Mouse (Mus musculus) adrenal gland, adult 2 months (tissue): ENCODE measurements at regions not wholly inside any gene's neighbourhood (a gene's known extent, or its start where the extent isn't known, plus 50 kb on each side); places are given as distances from the start of the nearest gene placed in this dataset.

Experiments used
- DNase-seq: peaks from one replicate; pipeline ENCODE4 v3.0.0; 2021

DNA sequence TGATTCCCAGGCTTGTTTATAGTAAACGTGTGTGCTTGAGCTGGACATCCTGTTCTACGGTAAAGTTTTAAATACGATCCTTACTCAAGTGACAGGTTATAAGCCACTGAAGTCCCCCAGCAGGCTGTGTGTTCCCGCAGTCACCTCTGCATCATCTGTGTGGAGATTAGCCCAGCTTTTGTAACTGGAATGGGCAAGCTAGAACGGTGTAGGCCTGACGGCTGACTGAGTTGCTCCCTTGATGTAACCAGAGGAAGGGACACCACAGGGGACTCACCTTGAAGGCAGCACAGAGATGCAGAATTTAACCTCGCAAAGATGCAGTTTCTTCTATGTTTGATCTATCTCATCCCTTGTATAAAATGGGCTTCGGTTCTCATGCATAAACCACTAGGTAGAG is 418.4 kb upstream of the Pou3f3 start:
- DNase-seq = no peak

DNA sequence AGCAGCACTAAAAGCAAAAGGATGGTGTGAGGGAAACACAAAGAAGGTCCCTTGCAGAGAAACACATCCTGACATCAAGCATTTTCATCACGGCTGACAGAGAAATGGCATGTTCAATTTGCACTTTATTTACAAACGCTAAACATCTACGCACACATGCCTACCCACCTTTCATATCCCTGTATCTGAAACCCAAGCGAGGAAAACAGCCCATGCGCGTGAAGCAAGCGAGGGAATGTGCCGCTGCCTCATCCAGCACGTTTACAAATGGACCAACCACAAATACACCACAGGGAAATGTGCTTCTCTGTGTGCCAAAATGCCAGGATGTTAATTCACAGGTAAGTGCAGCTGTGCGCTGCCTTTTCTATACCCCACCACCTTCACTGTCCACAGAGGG is 399.7 kb upstream of the Pou3f3 start:
- no peak for DNase-seq

DNA sequence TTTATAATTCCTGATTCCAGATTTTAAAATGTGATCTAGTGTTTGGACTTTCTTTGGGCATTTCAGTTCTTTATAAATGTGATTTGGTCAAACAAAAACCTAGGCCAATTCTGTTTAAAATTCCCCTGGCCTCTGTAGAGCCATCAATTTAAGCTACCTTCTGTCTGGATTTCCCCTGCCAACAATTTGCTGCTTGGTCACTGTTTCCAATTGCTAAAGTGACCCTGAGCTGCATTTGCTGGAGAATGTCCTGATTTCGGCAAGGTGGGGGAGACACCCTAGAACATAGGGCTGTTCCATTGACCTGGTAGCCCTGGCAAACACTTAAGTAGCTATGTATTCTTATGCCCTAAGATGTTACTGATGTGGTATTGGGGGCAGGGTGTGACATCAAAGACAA is 386.3 kb upstream of the Pou3f3 start:
- peak; percentile 6 for DNase-seq

DNA sequence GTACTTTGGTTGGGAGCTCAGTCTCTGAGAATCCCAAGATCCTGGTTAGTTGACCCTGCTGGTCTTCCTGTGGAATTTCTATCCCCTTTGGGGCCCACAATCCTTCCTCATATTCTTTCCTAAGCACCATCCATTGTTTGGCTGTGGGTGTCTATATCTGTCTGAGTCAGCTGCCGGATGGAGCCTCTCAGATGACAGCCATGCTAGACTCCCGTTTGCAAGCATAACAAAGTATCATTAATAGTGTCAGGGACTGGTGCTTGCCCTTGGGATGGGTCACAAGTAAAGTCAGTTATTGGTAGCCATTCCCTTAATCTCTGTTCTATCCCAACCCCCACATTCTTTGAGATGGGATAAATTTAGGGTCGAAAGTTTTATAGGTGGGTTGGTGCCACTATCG is 382.1 kb upstream of the Pou3f3 start:
- no peak for DNase-seq

DNA sequence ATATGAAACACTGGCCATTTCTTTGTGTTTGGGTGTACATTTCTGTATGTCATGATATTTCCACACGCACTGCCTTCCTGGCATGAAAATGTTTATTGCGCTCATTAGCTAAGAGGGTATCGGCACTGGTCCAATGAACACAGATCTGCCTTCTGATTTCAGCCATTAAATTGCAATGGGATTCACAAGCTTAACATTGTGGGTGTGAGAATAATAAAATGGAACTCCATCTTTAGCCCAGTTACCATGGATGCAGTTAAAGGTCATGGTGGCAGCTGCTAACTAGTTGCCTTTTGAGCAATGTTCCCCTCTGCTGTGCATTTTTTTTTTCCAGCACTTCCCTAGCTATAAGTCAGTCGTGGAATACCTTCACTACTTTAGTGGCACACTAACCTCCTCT is 343.7 kb upstream of the Pou3f3 start:
- DNase-seq = no peak

DNA sequence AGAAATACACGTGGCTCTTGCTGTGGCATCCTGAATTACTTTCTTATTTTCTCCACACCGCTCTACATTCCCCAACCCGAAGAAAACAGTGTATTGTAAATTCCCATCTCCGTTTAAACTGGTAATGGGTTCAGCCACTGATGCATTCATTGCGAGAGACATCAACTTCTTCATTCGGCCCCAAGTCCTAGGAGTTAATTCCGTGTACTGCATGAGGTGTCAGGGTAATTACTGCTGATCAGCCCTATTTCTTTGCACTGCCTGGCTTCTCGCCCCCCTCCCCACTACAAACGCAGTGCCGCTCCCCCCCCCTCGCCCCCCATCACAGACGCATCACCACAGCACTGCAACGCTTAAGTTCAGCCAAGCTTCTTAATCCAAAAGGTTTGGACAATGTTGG is 343.2 kb upstream of the Pou3f3 start:
- DNase-seq = no peak

DNA sequence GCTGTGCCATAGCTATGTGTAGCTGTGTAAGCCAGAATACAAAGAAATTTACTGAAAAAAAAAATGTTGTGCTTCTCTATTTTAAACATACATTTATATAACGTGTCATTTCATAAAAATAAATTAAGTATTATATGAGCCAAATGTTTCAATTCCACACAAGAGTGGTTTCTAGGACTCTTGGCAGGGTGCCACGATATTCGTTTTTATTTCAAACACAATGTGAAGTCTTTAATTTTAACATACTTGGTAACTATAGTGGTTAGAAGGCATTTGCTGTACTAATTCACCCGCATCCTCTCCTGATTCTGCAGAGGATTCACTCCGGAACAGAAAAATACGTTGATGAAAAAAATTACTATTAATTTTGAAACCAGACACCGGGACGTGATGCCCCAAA is 342.5 kb upstream of the Pou3f3 start:
- DNase-seq = no peak

DNA sequence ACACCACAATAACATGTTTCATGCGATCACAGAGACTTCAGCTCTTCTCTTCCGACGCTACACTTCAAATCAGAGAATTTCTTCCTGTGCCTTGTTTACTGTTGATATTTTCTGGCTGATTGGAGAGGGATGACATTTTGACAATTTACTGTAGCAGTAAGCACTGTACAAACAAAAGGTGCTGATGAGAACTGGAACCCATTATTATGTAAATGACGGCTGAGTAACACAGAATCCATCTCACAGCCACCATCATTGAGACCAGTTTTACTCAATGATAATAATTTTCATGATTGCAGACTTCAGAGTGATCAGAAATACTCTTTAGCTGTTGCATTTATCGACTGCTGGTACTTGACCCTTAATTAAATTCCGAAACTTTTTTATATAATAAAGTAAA is 341.5 kb upstream of the Pou3f3 start:
- DNase-seq = no peak

DNA sequence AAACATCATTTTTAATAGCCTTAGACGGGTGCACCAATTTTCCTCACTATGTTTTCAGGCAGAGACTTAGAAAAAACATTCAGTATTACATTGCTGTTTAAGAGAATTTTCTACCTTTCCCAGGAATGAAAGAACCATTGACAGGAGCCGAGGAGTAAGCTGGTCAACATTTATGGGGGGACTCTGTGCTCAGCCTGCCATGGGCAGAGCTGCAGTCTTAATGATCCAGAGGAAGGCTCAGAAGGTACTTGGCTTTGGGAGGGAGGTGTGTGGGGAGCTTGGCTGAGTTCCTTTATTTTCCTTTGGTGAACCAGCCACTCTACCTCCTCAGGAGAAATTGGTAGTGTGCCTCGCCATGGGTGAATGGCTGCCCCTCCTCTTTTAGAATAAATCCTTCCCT is 333.1 kb upstream of the Pou3f3 start:
- no peak for DNase-seq

DNA sequence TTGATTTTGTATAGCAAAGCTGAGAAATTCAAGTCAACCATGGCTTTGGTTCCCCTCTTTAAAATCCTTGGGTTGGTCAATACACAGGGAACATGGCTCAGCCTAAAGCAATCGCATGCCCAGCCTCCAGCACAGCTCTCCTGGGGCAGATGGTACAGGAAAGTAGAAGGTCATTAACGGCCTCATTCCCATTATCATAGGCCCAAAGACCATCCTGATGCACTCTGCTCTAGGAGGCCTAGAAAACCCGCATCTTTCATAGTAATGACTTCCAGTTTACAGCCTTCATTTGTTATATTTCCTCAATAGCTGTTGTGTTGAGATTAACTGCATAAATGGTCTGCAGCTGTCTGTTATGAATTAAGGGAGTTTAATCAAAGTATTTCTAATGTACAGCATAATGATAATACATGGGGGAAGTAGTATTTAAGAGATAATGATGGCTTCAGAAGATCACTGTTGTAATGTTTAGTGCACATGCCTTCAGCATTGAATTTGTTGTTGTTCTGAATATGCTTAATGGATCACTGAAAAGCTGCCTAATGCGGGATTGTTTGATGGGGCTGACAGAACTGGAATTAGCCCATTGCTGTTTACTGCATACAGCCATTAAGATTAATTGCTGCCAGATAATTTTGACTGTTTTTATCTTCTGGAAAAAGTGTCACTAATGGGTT is 329.8 kb upstream of the Pou3f3 start:
- DNase-seq = no peak

DNA sequence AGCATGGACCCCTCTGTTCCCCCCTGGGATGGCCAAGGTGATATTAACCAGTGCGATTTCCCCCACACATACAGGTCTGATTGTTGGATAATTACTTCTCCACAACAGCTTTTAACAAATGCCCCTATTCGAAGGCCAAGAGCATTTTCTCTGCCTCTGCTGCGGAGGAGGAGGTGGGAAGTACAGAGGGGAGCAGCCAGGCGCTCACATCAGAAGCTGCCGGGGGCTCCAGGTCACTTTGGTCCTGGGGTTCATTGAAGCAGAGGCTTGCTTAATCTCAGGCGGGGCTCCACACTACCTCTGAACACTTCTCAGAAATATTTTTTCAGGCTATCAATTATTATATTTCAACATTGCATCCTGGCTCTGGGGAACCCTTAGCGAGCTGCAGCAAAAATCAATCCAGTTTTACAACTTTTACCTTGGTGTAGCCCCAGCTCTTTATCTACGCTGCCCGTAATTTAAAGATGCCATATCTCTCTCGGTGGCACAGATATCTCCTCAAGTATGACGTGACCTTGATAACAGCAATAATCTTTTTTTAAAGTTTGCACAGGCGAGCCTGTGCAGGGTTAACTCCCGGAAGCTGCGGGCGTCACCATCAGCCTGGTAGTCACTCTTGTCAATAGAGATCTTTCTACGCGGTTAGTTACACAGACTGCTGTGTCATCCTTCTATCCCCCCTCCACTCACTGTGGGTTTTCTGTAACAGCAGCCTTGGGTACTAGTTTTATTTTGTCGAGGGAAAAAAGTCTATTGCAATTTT is 307.5 kb upstream of the Pou3f3 start:
- no peak for DNase-seq

DNA sequence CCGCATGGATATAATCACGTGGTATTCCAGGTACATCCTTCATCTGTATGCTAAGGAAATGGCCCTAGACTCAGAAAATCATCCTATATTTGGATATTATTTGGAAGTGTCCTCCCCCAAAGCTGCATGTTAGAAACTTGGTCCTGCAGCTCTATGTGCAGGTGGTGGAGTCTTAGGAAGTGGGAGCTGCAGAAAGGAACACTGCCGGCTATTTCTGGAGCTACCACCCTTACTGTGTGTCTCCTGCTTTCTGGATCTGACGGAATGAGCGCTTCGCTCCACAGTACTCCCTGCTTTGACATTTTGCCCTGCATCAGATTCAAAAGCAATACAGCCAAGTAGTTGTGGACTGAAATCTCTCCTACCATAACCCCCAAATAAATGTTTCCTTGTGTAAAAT is 306.8 kb upstream of the Pou3f3 start:
- no peak for DNase-seq

DNA sequence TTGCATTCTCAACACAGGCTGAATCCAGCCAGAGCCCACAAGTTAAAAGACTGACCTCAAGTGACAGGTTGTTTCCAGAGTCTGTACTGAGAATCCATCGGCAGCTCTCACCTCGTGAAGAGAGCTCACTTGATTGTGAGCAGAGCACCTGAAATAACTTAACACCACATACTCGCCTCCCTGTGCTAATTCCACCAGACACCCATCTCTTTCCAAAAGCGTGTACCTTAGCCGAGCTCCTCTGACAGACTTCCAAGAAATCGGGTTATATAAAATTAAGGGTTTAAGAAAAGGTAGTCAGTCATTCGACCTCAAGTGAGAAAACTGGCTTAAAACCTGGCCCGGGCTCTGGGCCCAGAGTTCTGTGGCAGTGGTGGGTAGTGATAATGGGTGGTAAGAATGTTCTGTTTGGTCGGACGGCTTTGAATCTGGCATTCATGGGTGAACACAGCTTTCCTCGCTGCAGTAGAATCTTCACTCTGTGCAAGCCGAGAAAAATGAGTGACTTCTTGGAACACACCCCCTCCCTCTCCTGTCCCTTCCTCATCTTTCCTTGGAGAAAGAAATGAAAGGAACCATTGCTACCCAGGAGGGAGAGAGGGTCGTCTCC is 299.8 kb upstream of the Pou3f3 start:
- no peak for DNase-seq

DNA sequence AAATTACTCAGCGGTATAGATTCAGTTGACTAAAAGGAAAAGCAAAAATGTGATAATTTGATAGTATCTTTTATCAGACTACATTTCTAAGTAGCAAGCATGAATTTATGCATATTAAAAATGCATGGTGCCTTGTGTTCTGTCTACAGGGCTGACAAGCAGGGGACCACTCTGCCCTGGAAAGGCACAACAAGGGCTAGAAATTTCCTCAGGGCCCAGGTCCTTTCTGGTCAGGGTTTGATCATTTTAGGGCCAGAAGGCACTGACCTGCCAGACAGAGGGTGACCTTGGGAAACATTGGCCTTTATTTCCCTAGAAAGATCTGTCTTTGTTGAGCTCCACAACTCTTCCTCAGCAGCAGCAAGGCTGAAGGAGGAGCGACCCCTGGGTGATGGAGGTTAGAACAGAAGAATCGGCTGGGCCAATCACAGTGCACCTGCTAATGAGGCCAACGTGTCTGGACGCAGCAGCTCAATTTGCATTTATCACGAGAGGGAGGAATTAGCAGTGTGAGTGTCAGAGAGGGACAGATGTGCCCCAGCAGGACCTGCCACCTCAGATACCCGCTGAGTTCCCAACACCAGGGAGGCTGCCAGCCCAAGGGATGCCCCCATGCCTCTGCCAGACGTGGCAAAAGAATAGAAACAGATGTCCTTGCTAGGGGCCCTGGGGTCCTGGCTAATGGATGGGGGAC is 297.0 kb upstream of the Pou3f3 start:
- DNase-seq = no peak

DNA sequence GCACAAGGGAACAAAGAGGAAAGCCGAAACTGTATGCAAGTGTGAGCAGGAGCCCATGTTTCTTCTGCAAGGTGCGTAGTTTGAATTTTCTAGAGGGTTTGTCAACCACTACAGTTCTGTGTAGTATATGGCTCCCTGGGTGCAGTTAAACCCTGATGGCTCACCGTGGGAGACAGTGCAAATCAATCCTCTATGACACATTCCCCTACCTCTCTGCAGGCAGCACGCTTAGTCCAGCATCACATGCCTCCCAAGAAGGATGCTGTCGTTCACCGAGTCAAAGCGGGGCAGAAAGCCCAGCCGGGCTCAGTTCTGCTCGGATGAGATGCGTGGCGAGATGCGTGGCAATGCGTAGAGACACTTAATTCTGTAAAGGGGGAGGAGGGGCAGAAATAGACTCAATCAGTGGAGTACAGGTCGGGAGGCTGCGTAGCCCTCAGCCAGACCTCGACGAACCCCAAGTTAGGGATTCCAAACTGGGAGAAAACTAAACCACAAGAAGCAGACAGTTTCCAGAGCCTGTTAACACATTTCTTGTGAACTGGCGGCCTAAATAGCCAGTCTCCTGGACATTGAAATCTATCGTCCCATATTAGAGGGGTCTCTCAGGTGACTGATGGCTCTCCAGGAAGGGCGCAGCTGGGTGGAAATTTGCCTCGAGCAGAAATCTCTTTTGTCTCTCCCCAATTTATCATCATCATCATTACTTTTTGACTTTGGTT is 279.6 kb upstream of the Pou3f3 start:
- no peak for DNase-seq

DNA sequence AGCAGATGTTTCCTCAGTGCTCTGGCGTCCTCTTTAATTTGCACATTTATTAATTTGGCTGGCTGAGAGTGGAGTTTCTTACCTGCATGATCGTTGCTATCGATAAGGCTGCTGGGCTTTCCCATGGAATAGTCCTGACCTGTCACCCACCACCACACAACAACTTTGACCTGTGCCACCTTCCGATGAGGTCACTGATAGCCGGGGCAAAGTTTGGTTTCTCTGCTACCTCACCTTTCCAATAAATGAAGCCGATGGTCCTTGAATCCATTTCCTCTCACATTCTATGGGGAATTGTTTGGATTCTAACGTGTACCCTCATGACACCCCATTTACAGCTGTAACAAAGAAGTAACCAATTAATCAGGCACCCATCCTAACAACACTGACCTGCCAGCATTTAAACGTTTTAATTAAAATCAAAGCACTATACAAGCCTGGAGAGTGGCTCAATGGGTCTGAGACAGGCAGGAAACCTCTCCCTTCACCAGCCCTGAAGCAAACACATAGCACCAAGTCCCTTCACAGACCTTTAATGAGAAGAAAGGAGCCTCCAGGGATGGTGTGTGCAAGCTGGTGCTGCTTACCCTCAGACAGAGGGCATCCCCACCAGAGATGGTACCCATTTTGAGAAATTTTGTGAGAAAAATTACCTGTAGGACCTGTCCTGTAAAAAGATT is 278.9 kb upstream of the Pou3f3 start:
- DNase-seq = no peak

DNA sequence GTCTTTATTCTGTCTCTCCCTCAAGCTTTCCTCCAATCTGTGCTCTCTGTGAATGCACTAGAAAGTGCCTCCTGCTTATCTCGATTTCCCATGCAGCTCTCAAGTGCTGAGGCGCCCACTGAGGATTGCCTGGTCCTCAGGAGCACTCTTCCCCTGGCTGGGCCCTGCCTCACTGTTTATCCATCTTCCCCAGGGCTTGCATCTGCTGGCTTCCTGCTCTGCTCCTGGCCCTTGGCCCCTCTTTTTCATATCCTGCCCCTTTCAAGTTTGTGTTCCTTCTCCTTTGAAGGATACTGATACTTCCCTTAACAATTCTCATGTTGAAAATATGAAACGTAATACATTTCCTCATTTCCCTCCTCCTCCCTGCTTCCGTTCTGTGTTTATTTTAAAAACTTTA is 277.8 kb upstream of the Pou3f3 start:
- no peak for DNase-seq

DNA sequence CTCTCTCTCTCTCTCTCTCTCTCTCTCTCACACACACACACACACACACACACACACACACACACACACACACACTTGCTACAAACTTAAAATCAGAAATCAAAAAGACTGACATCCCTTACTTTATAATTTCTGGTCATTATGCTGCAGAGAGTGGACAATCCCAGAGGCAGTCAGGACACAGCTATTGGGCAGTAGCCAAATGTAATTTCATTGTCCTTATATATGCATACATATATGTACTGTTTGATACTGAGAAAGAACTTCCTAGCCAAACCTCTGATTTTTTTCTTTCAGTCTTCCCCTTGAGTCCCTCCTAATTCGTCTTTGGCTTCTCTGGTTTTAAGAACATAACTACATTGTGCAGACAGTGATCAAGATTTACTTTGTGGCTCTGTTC is 277.3 kb upstream of the Pou3f3 start:
- DNase-seq = no peak

DNA sequence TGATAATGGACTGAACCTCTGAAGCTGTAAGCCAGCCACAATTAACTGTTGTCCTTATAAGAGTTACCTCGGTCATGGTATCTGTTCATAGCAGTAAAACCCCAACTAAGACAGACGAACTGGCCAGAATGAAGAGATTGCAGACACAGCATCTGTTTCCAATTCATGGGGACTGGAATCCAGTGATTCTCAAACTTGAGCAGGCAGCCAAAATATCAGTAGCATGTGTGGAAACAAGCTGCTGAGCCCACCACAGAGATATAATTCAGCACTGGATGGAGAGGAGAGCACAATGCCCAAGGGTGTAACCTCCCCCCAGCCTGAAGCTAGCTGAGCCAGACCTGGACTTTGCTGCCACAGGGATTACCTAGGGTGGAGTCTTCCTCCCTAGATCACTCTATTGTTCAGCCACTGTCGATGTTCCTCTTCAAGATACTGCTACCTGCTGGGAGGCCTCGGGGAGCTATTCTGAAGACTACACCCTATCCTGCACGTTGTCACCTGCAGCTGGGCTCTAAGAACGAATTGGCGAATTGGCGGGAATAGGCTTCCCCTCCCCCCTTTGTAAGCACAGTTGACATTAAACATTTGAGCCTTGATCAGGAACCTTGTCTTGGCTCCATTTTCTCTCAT is 259.1 kb upstream of the Pou3f3 start:
- DNase-seq = no peak

DNA sequence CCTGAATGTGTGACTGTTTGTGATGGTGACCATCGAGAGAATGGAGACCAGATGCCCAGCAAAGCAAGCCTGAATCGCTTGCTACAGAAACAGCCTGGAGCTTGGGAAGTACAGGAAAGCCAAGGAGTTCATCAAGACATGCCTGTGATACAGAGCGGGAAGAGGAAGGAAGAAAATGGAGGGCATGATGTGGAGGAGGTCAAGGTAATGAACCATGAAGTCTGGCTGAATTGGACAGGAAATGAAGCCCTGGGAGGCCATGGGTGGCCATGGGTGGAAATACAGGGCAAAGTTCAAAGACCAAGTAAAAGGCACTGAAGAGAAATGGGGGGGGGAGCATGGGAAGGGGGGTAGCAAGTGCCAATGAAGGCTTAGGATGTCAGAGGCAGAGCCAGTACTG is 227.2 kb upstream of the Pou3f3 start:
- DNase-seq = no peak

DNA sequence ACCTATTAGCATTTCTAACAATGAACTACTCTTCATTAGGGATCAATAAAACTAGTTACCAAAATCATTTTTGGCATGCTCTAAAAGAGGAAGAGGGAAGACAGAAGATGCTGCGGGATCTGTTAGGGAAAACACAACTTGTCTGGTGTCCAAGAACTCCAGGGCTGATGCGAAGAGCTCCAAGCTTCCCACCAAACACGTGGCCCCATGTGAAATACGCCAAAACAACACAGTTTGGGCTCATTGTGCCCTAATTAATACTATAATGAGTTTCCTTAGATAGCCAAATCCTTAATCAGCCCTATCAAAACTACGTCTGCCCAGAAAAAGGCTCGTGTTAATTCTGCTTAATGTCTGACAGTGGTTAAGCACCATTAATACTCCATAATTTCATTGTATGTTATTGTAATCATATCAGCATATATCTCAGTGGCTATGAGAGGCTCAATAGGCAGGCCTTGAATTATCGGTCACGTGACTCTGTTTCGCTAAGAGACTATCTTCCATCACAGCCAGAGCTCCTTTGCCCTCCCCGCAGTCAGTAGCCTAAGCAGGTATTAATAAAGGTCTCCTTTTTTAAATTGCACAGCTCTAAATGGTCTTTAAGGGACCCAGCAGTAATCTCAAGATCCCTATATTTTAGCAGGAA is 223.6 kb upstream of the Pou3f3 start:
- DNase-seq = no peak
